Mouse (Mus musculus) erythroblast, embryonic 14.5 days (primary cell): ENCODE data around the gene Zfp280c.

Source experiments
- GATA1 ChIP-seq: IDR thresholded peaks from 2 replicates; pipeline ENCODE4 v1.6.1; 2012; ENCODE audit warnings: low read length, inconsistent platforms, mixed read lengths
- TAL1 ChIP-seq: IDR thresholded peaks from 3 replicates; pipeline ENCODE4 v1.6.1; 2012; ENCODE audit warnings: low read length, inconsistent platforms, mixed read lengths

GRCm38 (mm10) chrX:48583332-48583731 lies 11.0 kb downstream of the Zfp280c start:
- no peak for TF ChIP-seq TAL1
- TF ChIP-seq GATA1: no peak
